Mouse (Mus musculus) kidney, adult 2 months (tissue): ENCODE data around the gene Carmil3. TPM values are rescaled to one million over a fixed set of nuclear protein-coding genes. Genes with fewer than 3 reads are reported as not detected.

Experiments used
- DNase-seq: peaks from one replicate; pipeline ENCODE4 v3.0.0; 2021
- H3K27ac ChIP-seq: fragments of 200-500 bp; 2 replicates; pipeline ENCODE4 v1.5.1; 2012; ENCODE audit warnings: low read depth, low read length, control low read depth, inconsistent platforms; ENCODE audit not compliant: insufficient read depth
- H3K27me3 ChIP-seq: fragments of 200-500 bp; replicated peaks from 2 replicates; pipeline ENCODE4 v1.6.1; 2012; ENCODE audit warnings: mild to moderate bottlenecking, moderate library complexity, low read length, inconsistent platforms; ENCODE audit not compliant: control insufficient read depth, insufficient read depth
- H3K36me3 ChIP-seq: fragments of 200-500 bp; 2 replicates; pipeline ENCODE4 v1.6.1; 2012; ENCODE audit warnings: mild to moderate bottlenecking, moderate library complexity, low read length, inconsistent platforms; ENCODE audit not compliant: control insufficient read depth, insufficient read depth
- H3K4me1 ChIP-seq: fragments of 200-500 bp; 2 replicates; pipeline ENCODE4 v1.6.1; 2011; ENCODE audit warnings: low read length; ENCODE audit not compliant: control insufficient read depth, insufficient read depth
- H3K4me3 ChIP-seq: fragments of 200-500 bp; 2 replicates; pipeline ENCODE4 v1.5.1; 2011; ENCODE audit warnings: mild to moderate bottlenecking, low read depth, low read length, control low read depth; ENCODE audit not compliant: insufficient read depth
- CTCF ChIP-seq: fragments of 200-500 bp; conservative IDR thresholded peaks from 2 replicates; pipeline ENCODE4 v1.5.1; 2011; ENCODE audit warnings: low read depth, mild to moderate bottlenecking, control low read depth, low read length, moderate library complexity, mixed read lengths; ENCODE audit not compliant: insufficient read depth, insufficient read length
- POLR2A ChIP-seq: fragments of 200-500 bp; IDR thresholded peaks from one replicate; pipeline ENCODE4 v1.6.1; 2011; ENCODE audit warnings: low read depth, low read length, control low read depth
- WGBS: fragments of 180-500 bp; shearing (Covaris S2); methylation state at CpG from one replicate; pipeline ENCODE4 v1.1.7; 2018; 5-methylcytosine and 5-hydroxymethylcytosine counted together
- polyA plus RNA-seq: library from polyadenylated mRNA; depleted of rRNA; stranded (reverse); fragments of >200 nt; gene quantifications from 2 replicates; pipeline ENCODE4 v1.2.3, GENCODE M21; 2012

Gene Carmil3
- polyA plus RNA-seq, 1 experiment: 3.5 TPM

DNA sequence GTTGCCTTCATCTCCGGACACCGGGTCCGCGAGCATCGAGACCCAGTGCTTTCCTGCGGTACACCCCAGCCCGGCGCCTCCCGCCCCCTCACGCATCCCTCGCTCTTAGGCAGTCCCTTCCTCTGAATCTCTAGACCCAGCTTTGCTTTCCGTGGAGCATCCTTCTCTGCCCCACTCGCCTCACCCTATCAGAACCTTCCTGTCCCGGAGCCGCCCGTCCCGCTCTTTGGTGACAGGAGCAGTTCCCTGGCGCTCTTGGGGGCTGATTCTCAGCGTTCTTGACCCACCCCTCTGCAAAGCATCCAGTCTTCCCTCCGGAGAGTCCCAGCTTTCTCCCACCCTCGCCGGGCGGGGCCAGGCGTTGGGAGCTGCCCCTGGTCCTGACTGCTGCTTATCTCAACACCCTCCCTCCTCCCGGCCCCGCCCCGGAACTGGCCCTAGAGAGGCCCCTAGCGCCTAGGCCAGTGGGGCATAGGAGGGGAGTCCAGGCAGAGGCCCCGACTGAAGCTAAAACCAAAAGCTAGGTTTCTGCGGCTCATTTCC, 911 bp downstream of the Carmil3 start:
- Histone ChIP-seq H3K4me3 (peak overlapping the region; percentile 55), H3K27ac (no peak overlapping the region), H3K36me3 (no peaks in the 10 kb centered on the region), H3K27me3 (no peaks in the 10 kb centered on the region), H3K4me1 (no peaks in the 10 kb centered on the region)
- TF ChIP-seq CTCF (no peak), POLR2A (no peak)
- DNase-seq: peak; percentile 46
- WGBS: under 1% methylated on average over 30 of the region's 30 CpGs

- no peak for DNase-seq
- 54% methylated on average over 3 of the region's 3 CpGs for WGBS
These were observed 1.7 kb downstream of the Carmil3 start for GRCm38 (mm10) chr14:55492103-55492502.

DNA sequence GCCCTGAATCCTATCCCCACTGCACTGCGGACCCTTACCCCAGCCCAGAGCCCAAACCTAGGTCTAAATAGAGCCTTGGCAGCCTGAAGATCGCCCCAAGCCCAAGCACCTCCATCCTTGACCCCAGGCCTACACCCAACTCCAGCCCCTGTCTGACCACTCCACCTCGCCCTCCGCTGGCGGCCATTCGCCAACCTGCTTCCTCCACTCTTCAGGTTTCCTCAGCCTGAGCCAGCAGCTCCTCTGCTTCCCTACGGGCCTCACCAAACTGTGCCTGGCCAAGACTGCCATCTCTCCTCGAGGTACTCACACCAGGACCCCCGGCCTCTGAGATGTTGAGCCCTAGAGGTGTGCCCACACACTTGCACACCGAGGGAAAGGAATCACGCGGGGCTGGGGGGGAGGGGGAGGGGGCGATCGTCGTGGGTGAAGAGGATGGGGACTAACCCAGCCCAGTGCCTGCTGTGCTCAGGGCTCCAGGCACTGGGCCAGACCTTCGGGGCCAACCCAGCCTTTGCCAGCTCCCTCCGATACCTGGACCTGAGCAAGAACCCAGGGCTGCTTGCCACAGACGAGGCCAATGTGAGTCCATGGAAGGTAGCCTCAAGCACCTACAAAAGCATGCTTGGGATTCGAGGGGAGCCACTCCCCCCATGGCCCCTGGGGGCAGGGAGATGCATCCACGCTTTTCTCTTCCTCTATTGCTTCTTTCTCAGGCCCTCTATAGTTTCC, 5.2 kb downstream of the Carmil3 start:
- no peak overlapping the region for H3K4me3 ChIP-seq
- TF ChIP-seq POLR2A: no peak
- TF ChIP-seq CTCF: no peak
- DNase-seq: no peak
- H3K27ac ChIP-seq: no peak overlapping the region
- H3K36me3 ChIP-seq: no peaks in the 10 kb centered on the region
- 72% methylated on average over 20 of the region's 20 CpGs for WGBS
- H3K27me3 ChIP-seq: no peaks in the 10 kb centered on the region
- no peaks in the 10 kb centered on the region for H3K4me1 ChIP-seq

More at GRCm38 (mm10) chr14:55492103-55492502, 1.7 kb downstream of the Carmil3 start:
- Histone ChIP-seq H3K36me3 (no peaks in the 10 kb centered on the region), H3K4me3 (no peak overlapping the region), H3K27ac (no peak overlapping the region), H3K4me1 (no peaks in the 10 kb centered on the region), H3K27me3 (no peaks in the 10 kb centered on the region)
- TF ChIP-seq CTCF (no peak), POLR2A (no peak)

DNA sequence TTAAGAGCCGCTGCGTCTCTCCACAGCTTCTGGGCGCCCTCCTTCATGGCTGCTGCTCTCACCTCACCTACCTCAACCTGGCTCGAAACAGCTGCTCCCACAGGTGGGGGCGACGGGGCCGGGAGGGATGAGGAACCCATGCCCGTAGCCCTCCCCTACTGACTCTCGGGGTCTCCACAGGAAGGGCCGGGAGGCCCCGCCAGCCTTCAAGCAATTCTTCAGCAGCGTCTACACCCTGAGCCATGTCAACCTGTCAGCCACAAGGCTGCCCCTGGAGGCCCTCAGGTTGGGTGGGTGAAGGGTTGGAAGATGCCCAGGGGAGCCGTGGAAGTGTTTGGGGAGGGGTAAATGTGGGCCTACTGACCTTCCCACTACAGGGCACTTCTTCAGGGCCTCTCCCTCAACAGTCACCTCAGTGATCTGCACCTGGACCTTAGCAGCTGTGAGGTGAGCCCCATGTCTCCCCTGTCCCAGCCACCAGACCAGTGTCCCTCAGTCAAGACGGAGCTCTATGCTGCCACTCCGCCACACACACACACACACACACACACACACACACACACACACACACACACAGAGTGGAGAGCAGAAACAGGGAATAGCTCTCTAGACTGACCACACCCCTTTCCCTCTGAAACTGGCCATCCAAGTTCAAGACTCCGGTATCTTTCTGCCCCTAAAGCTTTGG, 6.5 kb downstream of the Carmil3 start:
- no peaks in the 10 kb centered on the region for H3K27me3 ChIP-seq
- H3K4me1 ChIP-seq: no peaks in the 10 kb centered on the region
- H3K36me3 ChIP-seq: no peaks in the 10 kb centered on the region
- H3K27ac ChIP-seq: no peak overlapping the region
- H3K4me3 ChIP-seq: no peak overlapping the region
- no peak for DNase-seq
- WGBS: 80% methylated on average over 15 of the region's 16 CpGs
- TF ChIP-seq CTCF: no peak
- TF ChIP-seq POLR2A: no peak

DNA sequence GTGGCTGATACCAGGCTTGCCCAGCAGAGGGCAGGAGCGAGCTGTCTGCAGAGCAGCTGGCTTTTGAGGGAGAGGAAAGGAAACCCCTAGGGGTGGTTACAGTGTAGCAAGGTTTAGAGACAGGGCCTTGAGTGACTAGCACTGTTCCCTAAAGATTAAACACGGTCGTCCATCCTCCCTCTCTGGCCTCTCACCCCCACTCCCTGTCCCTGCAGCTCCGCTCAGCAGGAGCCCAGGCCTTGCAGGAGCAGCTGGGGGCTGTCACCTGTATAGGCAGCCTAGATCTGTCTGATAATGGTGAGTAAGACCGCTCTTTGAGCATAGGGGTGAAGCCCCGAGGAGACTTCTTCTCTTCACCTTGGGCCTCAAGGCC, 7.0 kb downstream of the Carmil3 start:
- no peaks in the 10 kb centered on the region for H3K36me3 ChIP-seq
- H3K27me3 ChIP-seq: no peaks in the 10 kb centered on the region
- no peak overlapping the region for H3K4me3 ChIP-seq
- no peaks in the 10 kb centered on the region for H3K4me1 ChIP-seq
- H3K27ac ChIP-seq: no peak overlapping the region
- 23% methylated on average over 6 of the region's 6 CpGs for WGBS
- TF ChIP-seq CTCF: peak; percentile 94
- TF ChIP-seq POLR2A: no peak
- DNase-seq: peak; percentile 80

- TF ChIP-seq CTCF: no peak
- TF ChIP-seq POLR2A: no peak
- 76% methylated on average over 9 of the region's 9 CpGs for WGBS
- no peak overlapping the region for H3K4me3 ChIP-seq
- no peak overlapping the region for H3K27ac ChIP-seq
- no peak for DNase-seq
- H3K27me3 ChIP-seq: no peaks in the 10 kb centered on the region
- H3K36me3 ChIP-seq: no peaks in the 10 kb centered on the region
- H3K4me1 ChIP-seq: no peaks in the 10 kb centered on the region
These were observed 15.2 kb downstream of the Carmil3 start for GRCm38 (mm10) chr14:55505612-55506011.

DNA sequence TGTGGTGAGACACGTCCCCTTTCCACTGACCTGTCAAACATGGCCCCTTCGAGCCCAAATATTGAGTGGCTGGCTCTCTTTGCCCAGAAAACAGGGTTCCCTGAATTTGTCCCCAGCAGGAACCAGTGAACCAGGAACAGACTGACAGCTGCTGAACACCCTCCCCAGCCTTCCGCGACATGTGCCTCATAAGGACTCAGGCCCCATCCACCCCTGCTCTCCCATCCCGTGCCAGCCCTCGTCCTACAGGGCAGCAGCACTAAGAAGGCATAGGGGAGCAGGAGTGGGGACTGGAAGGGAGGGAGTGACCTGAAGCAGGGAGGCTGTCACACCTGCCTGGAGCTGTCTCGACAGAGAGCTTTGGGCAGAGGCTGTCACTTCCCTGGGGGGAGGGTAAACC, 17.4 kb downstream of the Carmil3 start:
- no peaks in the 10 kb centered on the region for H3K4me1 ChIP-seq
- TF ChIP-seq POLR2A (no peak), CTCF (no peak)
- H3K36me3 ChIP-seq: no peaks in the 10 kb centered on the region
- 37% methylated on average over 7 of the region's 7 CpGs for WGBS
- H3K4me3 ChIP-seq: no peak overlapping the region
- no peaks in the 10 kb centered on the region for H3K27me3 ChIP-seq
- H3K27ac ChIP-seq: no peak overlapping the region
- no peak for DNase-seq
